Mouse (Mus musculus): ENCODE measurements around the gene Ptprt. TPM values are rescaled to one million over a fixed set of nuclear protein-coding genes. Genes with fewer than 3 reads are reported as not detected.

Gene Ptprt
- total and polyA plus RNA-seq, 3 experiments = not detected

DNA sequence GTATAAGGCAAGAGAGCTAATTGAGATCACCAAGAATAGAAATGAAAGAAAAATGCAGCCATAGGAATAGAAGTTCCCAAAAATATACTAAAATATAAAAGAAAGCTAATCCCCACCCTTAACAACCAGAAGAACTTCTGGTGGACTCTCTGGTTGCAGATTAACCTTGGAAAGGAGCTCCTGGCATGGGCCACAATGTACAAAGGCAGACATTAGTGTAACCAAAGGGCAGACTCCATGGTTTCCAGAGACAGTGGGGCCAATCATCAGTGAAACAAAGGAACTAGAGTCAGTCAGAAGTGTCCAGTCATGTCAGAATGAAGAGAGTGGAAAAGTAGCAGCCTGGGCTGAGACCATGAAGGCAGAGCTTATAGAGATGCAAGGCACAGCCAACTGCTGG is 440.4 kb downstream of the Ptprt start:
- Histone ChIP-seq H3K36me3 (ENCODE audit: control insufficient read depth in 1 of 2, insufficient read depth in 2 of 2, low read length in 2 of 2) (no peaks in the 10 kb centered on the region), H3K4me1 (ENCODE audit: control insufficient read depth in 1 of 2, insufficient read depth in 2 of 2, low read length in 2 of 2) (no peaks in the 10 kb centered on the region), H3K4me3 (ENCODE audit: control insufficient read depth in 1 of 2, insufficient read depth in 1 of 2, low read depth in 2 of 2, low read length in 2 of 2) (no peak overlapping the region), H3K27me3 (ENCODE audit: control insufficient read depth in 1 of 2, insufficient read depth in 2 of 2, low read length in 2 of 2) (no peaks in the 10 kb centered on the region), H3K9ac (ENCODE audit: control insufficient read depth, low read depth, low read length, poor library complexity, severe bottlenecking) (no peak overlapping the region), H3K9me3 (replicated peaks; ENCODE audit: insufficient read depth, low read length) (no peaks in the 10 kb centered on the region), H3K27ac (ENCODE audit: control insufficient read depth, low read depth, low read length) (no peak overlapping the region), H3K79me2 (ENCODE audit: control insufficient read depth, insufficient read depth, low read length, poor library complexity) (no peaks in the 10 kb centered on the region)
- no peak for DNase-seq (ENCODE audit: low read depth, low spot score)
- TF ChIP-seq ZKSCAN1 (IDR thresholded peaks at IDR 0.05; ENCODE audit: low read depth, low read length) (no peak), MAFK (IDR thresholded peaks at IDR 0.05; ENCODE audit: borderline replicate concordance, low read depth, low read length) (no peak), GABPA (IDR thresholded peaks at IDR 0.05; ENCODE audit: low read depth, low read length) (no peak), MXI1 (IDR thresholded peaks at IDR 0.05; ENCODE audit: low read depth, low read length) (no peak), E2F4 (IDR thresholded peaks at IDR 0.05; ENCODE audit: borderline replicate concordance, low read depth, low read length) (no peak)

DNA sequence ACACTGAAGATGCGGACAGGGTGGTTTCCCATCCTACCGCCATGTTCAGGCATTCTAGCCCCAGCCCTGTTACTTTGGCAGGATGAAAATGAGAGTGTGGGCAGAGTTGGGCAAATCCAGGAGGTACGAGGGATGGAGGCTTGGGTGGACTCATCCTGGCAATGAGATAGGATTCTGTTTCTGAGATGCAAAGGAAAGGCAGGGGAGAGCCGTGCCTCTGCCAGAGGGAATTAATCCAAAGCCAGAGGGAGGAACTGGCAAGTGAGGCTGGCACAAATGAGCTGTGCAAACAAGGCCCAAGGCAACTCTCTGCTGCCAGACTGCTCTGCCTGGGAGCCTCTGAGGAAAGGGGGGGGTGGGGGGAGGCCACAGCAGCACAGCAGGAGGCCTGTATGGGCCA is 441.4 kb downstream of the Ptprt start:
- TF ChIP-seq ELF1 (IDR thresholded peaks at IDR 0.05; ENCODE audit: low read depth, low read length) (no peak), EP300 (IDR thresholded peaks at IDR 0.05; ENCODE audit: low read depth in 1 of 2, low read length in 2 of 2) (no peak), BHLHE40 (IDR thresholded peaks at IDR 0.05; ENCODE audit: borderline replicate concordance, low read depth, low read length) (no peak), MXI1 (IDR thresholded peaks at IDR 0.05; ENCODE audit: low read depth, low read length) (no peak), NRF1 (IDR thresholded peaks at IDR 0.05; ENCODE audit: insufficient read depth, low read depth, low read length, poor library complexity, severe bottlenecking) (no peak), POLR2AphosphoS2 (IDR thresholded peaks at IDR 0.05; ENCODE audit: low read length) (no peak), HCFC1 (IDR thresholded peaks at IDR 0.05; ENCODE audit: low read depth, low read length) (no peak), TBP (IDR thresholded peaks at IDR 0.05; ENCODE audit: low read depth, low read length) (no peak), TAL1 (IDR thresholded peaks at IDR 0.05; ENCODE audit: low read length) (no peak), ZMIZ1 (IDR thresholded peaks at IDR 0.05; ENCODE audit: low read depth, low read length) (no peak), MYB (IDR thresholded peaks at IDR 0.05; ENCODE audit: low read depth, low read length) (no peak), RAD21 (IDR thresholded peaks at IDR 0.05; ENCODE audit: low read depth, low read length) (no peak), UBTF (IDR thresholded peaks at IDR 0.05; ENCODE audit: borderline replicate concordance, insufficient read depth, low read depth, low read length) (no peak), MEF2A (IDR thresholded peaks at IDR 0.05; ENCODE audit: extremely low read depth, insufficient replicate concordance, low read depth, low read length, poor library complexity, severe bottlenecking) (no peak)
- no peak for DNase-seq (ENCODE audit: low read depth, low spot score)
- H3K9ac ChIP-seq (ENCODE audit: control insufficient read depth, low read depth, low read length, poor library complexity, severe bottlenecking) = no peak overlapping the region
- no peaks in the 10 kb centered on the region for H3K4me1 ChIP-seq (ENCODE audit: control insufficient read depth in 1 of 2, insufficient read depth in 2 of 2, low read length in 2 of 2)
- H3K36me3 ChIP-seq (ENCODE audit: control insufficient read depth in 1 of 2, insufficient read depth in 2 of 2, low read length in 2 of 2) = no peaks in the 10 kb centered on the region
- H3K9me3 ChIP-seq (replicated peaks; ENCODE audit: insufficient read depth, low read length) = no peaks in the 10 kb centered on the region
- H3K79me2 ChIP-seq (ENCODE audit: control insufficient read depth, insufficient read depth, low read length, poor library complexity) = no peaks in the 10 kb centered on the region
- H3K27me3 ChIP-seq (ENCODE audit: control insufficient read depth in 1 of 2, insufficient read depth in 2 of 2, low read length in 2 of 2) = no peaks in the 10 kb centered on the region
- H3K4me3 ChIP-seq (ENCODE audit: control insufficient read depth in 1 of 2, insufficient read depth in 1 of 2, low read depth in 2 of 2, low read length in 2 of 2) = no peak overlapping the region
- H3K27ac ChIP-seq (ENCODE audit: control insufficient read depth, low read depth, low read length) = no peak overlapping the region
